Mouse (Mus musculus): ENCODE results near the gene Gm20388.

GRCm38 (mm10) chr8:122198378-122199025 is 2287.9 kb downstream of the Gm20388 start:
- TF ChIP-seq HCFC1 (IDR thresholded peaks at IDR 0.05; ENCODE audit: borderline replicate concordance, insufficient read depth, low read length) = no peak
- TF ChIP-seq ZNF384 (IDR thresholded peaks at IDR 0.05; ENCODE audit: low read depth, low read length) = no peak
- TF ChIP-seq MAFK (IDR thresholded peaks at IDR 0.05; ENCODE audit: insufficient read depth, low read depth, low read length) = no peak
- TF ChIP-seq CHD2 (IDR thresholded peaks at IDR 0.05; ENCODE audit: low read depth, low read length) = no peak
